Mouse (Mus musculus): ENCODE data around the gene Asphd1. TPM values are rescaled to one million over a fixed set of nuclear protein-coding genes. Genes with fewer than 3 reads are reported as not detected.

Asphd1 gene
- polyA plus RNA-seq, 2 experiments: not detected

DNA sequence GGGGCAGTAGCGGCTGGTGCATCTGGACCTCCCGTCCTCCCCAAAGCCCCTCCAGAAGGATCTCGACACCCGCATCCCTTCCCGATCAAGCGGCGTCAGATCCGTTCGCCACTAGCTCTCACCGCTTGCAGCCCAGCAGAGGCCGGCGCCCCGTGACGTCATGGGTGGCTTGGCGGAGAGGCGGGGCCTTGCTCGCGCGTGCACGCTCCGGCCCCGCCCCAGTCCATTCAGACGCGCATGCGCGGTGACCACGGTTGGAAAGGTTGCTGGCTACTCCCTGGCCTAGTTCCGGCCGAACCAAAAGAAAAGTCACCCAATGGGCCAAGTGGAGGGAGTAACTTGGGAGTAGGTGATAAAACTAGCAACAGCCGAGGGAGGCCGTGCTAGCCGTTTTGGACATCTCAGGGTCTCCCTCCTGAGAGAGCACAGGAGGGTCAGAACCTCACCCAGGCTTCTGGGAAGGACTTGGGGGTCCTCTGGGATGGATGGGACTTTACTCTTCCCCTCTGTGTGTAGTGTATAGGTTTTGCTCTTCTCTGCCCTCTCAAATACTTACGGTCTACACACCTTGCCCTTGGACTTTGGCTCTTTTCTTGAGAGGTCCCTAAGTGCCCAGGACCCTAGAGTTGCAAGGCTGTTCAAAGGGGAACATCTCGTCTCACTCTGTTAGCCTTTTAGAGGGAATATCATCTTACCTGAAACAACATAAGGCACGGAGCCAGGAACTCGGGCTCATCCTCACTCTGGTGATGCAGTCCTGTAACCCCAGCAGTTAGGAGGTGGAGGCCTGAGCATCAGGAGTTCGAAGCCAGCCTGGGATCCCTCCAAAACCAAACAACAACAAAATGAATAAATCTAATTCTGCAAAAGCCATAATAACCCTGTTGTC lies 51.0 kb downstream of the Asphd1 start:
- H3K36me3 ChIP-seq (replicated peaks; ENCODE audit: control insufficient read depth, insufficient read depth, low read depth): no peaks in the 10 kb centered on the region
- H3K4me2 ChIP-seq (ENCODE audit: low read depth): peak overlapping the region; percentile 96
- H3K9me3 ChIP-seq (ENCODE audit: control insufficient read depth, low read length): no peaks in the 10 kb centered on the region
- peaks cover 4 to 10% of the 10 kb centered on the region in 2 experiments for H3K4me1 ChIP-seq (replicated peaks; ENCODE audit: control insufficient read depth in 2 of 2, insufficient read depth in 2 of 2, low read length in 1 of 2)
- peak; percentile 94 for ATAC-seq (ENCODE audit: insufficient read depth)
- TF ChIP-seq EP300 (IDR thresholded peaks at IDR 0.05; ENCODE audit: low read depth): no peak
- TF ChIP-seq CTCF (IDR thresholded peaks at IDR 0.05; ENCODE audit: low read depth): no peak
- 10% methylated on average over 37 of the region's 37 CpGs for WGBS (ENCODE audit: insufficient replicate concordance)
- DNase-seq (ENCODE audit: low read depth in 3 of 3, low spot score in 3 of 3): peak; percentile 84 to 85 (median 84)
- H3K9ac ChIP-seq (replicated peaks): peak overlapping the region; percentile 87
- H3K4me3 ChIP-seq (ENCODE audit: insufficient read depth in 1 of 2, low read depth in 2 of 2, low read length in 2 of 2): peak overlapping the region; percentile 76 to 78
- H3K27me3 ChIP-seq (ENCODE audit: control insufficient read depth, insufficient read depth, low read length): no peaks in the 10 kb centered on the region
- peak overlapping the region; percentile 51 for H3K27ac ChIP-seq

DNA sequence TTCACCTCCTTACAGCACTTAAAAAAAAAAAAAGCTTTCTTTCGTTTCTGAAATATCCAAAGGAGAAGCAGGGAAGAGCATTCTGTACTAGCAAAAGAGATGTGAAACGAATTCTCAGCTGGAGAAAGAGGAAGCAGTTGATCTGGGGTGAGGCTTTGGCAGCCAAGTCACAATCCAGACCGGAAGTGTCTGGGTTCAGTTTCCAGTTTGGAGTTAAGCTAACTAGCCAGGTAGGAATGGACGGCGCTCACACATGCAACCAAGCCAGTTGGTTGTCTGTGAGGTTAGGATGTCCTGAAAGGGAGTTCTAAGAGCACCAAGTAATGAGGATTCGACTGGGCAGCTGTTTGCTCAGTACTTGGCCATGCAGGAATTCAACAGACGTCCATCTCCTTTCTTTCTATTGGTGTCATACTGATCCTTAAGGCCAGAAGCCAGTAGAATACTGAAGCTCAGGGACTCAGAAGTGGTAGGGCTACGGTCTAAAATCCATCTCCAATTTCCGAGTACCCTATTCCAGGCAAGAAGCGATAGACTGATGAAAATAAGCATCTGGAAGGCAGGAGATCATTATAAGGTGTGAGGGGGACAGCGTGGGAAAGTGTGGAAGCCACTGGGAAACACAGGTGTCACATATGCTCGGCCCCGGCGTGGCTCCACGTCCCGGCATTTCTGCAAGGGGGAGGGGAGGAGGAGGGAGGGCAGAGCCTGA lies 51.8 kb downstream of the Asphd1 start:
- H3K4me3 ChIP-seq (ENCODE audit: insufficient read depth in 1 of 2, low read depth in 2 of 2, low read length in 2 of 2): peak overlapping the region; percentile 76 to 78
- peaks cover 4 to 10% of the 10 kb centered on the region in 2 experiments for H3K4me1 ChIP-seq (replicated peaks; ENCODE audit: control insufficient read depth in 2 of 2, insufficient read depth in 2 of 2, low read length in 1 of 2)
- peak overlapping the region; percentile 41 for H3K27ac ChIP-seq
- 6% methylated on average over 16 of the region's 16 CpGs for WGBS (ENCODE audit: insufficient replicate concordance)
- no peaks in the 10 kb centered on the region for H3K36me3 ChIP-seq (replicated peaks; ENCODE audit: control insufficient read depth, insufficient read depth, low read depth)
- DNase-seq (ENCODE audit: low read depth in 3 of 3, low spot score in 3 of 3): peak in 1 of 3 experiments; percentile 37
- peak overlapping the region; percentile 96 for H3K4me2 ChIP-seq (ENCODE audit: low read depth)
- peak; percentile 75 for ATAC-seq (ENCODE audit: insufficient read depth)
- H3K9me3 ChIP-seq (ENCODE audit: control insufficient read depth, low read length): no peaks in the 10 kb centered on the region
- H3K9ac ChIP-seq (replicated peaks): peak overlapping the region; percentile 87
- no peaks in the 10 kb centered on the region for H3K27me3 ChIP-seq (ENCODE audit: control insufficient read depth, insufficient read depth, low read length)
- TF ChIP-seq EP300 (IDR thresholded peaks at IDR 0.05; ENCODE audit: low read depth) (0 out of 2 replicates have a peak, but pooled peaks have one; percentile 11), CTCF (IDR thresholded peaks at IDR 0.05; ENCODE audit: low read depth) (no peak)

DNA sequence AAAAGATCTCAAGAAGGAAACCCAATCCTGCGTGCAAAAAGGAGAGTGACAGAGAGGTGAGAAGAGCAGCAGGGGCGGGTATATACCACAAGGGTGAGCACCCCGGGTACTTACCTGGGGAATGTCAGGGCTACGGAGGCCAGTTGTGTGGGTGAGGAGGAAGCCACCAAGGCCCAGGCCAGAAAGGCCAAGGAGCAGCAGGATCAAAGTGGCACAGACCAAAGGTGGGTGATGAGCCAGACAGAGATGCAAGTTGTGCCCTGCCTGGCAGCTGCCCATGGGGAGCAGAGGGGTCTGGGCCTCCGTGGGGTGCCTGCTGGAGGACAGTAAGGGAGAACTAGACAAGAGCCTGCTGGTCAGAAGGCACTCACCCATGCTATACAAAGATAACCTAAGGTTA lies 52.5 kb downstream of the Asphd1 start:
- H3K4me1 ChIP-seq (replicated peaks; ENCODE audit: control insufficient read depth in 2 of 2, insufficient read depth in 2 of 2, low read length in 1 of 2): peaks cover 4 to 10% of the 10 kb centered on the region in 2 experiments
- DNase-seq (ENCODE audit: low read depth in 3 of 3, low spot score in 3 of 3) (no peak), ATAC-seq (ENCODE audit: insufficient read depth) (no peak)
- H3K36me3 ChIP-seq (replicated peaks; ENCODE audit: control insufficient read depth, insufficient read depth, low read depth): no peaks in the 10 kb centered on the region
- no peak overlapping the region for H3K4me3 ChIP-seq (ENCODE audit: insufficient read depth in 1 of 2, low read depth in 2 of 2, low read length in 2 of 2)
- 66% methylated on average over 5 of the region's 5 CpGs for WGBS (ENCODE audit: insufficient replicate concordance)
- H3K9ac ChIP-seq (replicated peaks): peak overlapping the region; percentile 87; the same call in 1 of the 2 replicates
- no peaks in the 10 kb centered on the region for H3K27me3 ChIP-seq (ENCODE audit: control insufficient read depth, insufficient read depth, low read length)
- H3K9me3 ChIP-seq (ENCODE audit: control insufficient read depth, low read length): no peaks in the 10 kb centered on the region
- no peak overlapping the region for H3K27ac ChIP-seq
- no peak for TF ChIP-seq CTCF (IDR thresholded peaks at IDR 0.05; ENCODE audit: low read depth)
- TF ChIP-seq EP300 (IDR thresholded peaks at IDR 0.05; ENCODE audit: low read depth): no peak
- peak overlapping the region; percentile 96 for H3K4me2 ChIP-seq (ENCODE audit: low read depth)

Other genes starting within 250 kb of the Asphd1 start
- 48.0 and 52.5 TPM in 2 replicates for gene Coro1a, start 241.8 kb downstream of the Asphd1 start, polyA plus RNA-seq (2012; rRNA removed)
- 65.6 and 81.5 TPM in 2 replicates for gene Coro1a, start 241.8 kb downstream of the Asphd1 start, polyA plus RNA-seq (2014; fragmentation: Nextera tagmentation; extraction: Ambion mirVana)
- 35.9 and 39.8 TPM in 2 replicates for gene Mapk3, start 190.0 kb downstream of the Asphd1 start, polyA plus RNA-seq (2012; rRNA removed)
- 14.4 and 15.5 TPM in 2 replicates for gene Mapk3, start 190.0 kb downstream of the Asphd1 start, polyA plus RNA-seq (2014; fragmentation: Nextera tagmentation; extraction: Ambion mirVana)
- gene Gdpd3, start 183.2 kb downstream of the Asphd1 start, polyA plus RNA-seq (2012; rRNA removed): 1.3 and 2.0 TPM in 2 replicates
- gene Gdpd3, start 183.2 kb downstream of the Asphd1 start, polyA plus RNA-seq (2014; fragmentation: Nextera tagmentation; extraction: Ambion mirVana): 0.27 and 0.59 TPM in 2 replicates
- gene Ypel3, start 172.6 kb downstream of the Asphd1 start, polyA plus RNA-seq (2012; rRNA removed): 69.9 and 74.2 TPM in 2 replicates
- gene Ypel3, start 172.6 kb downstream of the Asphd1 start, polyA plus RNA-seq (2014; fragmentation: Nextera tagmentation; extraction: Ambion mirVana): 76.0 and 83.3 TPM in 2 replicates
- 1.3 and 1.5 TPM in 2 replicates for gene Tbx6, start 168.1 kb downstream of the Asphd1 start, polyA plus RNA-seq (2012; rRNA removed)
- gene Tbx6, start 168.1 kb downstream of the Asphd1 start, polyA plus RNA-seq (2014; fragmentation: Nextera tagmentation; extraction: Ambion mirVana): 0.43 and 0.47 TPM in 2 replicates
- 81.8 and 83.2 TPM in 2 replicates for gene Ppp4c, start 157.1 kb downstream of the Asphd1 start, polyA plus RNA-seq (2012; rRNA removed)
- 105 and 117 TPM in 2 replicates for gene Ppp4c, start 157.1 kb downstream of the Asphd1 start, polyA plus RNA-seq (2014; fragmentation: Nextera tagmentation; extraction: Ambion mirVana)
- 0.19 and 0.24 TPM in 2 replicates for gene Fam57b, start 151.9 kb downstream of the Asphd1 start, polyA plus RNA-seq (2012; rRNA removed)
- not detected in 2 replicates for gene Fam57b, start 151.9 kb downstream of the Asphd1 start, polyA plus RNA-seq (2014; fragmentation: Nextera tagmentation; extraction: Ambion mirVana)
- not detected in 2 replicates for gene 4930451I11Rik, start 117.9 kb downstream of the Asphd1 start, polyA plus RNA-seq (2012; rRNA removed)
- gene 4930451I11Rik, start 117.9 kb downstream of the Asphd1 start, polyA plus RNA-seq (2014; fragmentation: Nextera tagmentation; extraction: Ambion mirVana): not detected in 2 replicates
- 0.02 TPM in 1 of 2 replicates, not detected in the other for gene Doc2a, start 102.2 kb downstream of the Asphd1 start, polyA plus RNA-seq (2012; rRNA removed)
- 0.18 TPM in 1 of 2 replicates, not detected in the other for gene Doc2a, start 102.2 kb downstream of the Asphd1 start, polyA plus RNA-seq (2014; fragmentation: Nextera tagmentation; extraction: Ambion mirVana)
- gene Hirip3, start 87.6 kb downstream of the Asphd1 start, polyA plus RNA-seq (2012; rRNA removed): 24.7 and 58.1 TPM in 2 replicates
- 5.2 and 5.6 TPM in 2 replicates for gene Hirip3, start 87.6 kb downstream of the Asphd1 start, polyA plus RNA-seq (2014; fragmentation: Nextera tagmentation; extraction: Ambion mirVana)
- 22.7 and 25.1 TPM in 2 replicates for gene Ino80e, start 87.2 kb downstream of the Asphd1 start, polyA plus RNA-seq (2012; rRNA removed)
- gene Ino80e, start 87.2 kb downstream of the Asphd1 start, polyA plus RNA-seq (2014; fragmentation: Nextera tagmentation; extraction: Ambion mirVana): 36.6 and 40.6 TPM in 2 replicates
- 16.2 and 16.3 TPM in 2 replicates for gene Taok2, start 64.9 kb downstream of the Asphd1 start, polyA plus RNA-seq (2012; rRNA removed)
- gene Taok2, start 64.9 kb downstream of the Asphd1 start, polyA plus RNA-seq (2014; fragmentation: Nextera tagmentation; extraction: Ambion mirVana): 6.3 and 7.0 TPM in 2 replicates
- 10.8 and 15.3 TPM in 2 replicates for gene Tmem219, start 26.7 kb downstream of the Asphd1 start, polyA plus RNA-seq (2012; rRNA removed)
- gene Tmem219, start 26.7 kb downstream of the Asphd1 start, polyA plus RNA-seq (2014; fragmentation: Nextera tagmentation; extraction: Ambion mirVana): 15.7 and 17.1 TPM in 2 replicates
- gene Kctd13, start 20.7 kb downstream of the Asphd1 start, polyA plus RNA-seq (2012; rRNA removed): 4.0 and 4.3 TPM in 2 replicates
- 3.0 and 4.8 TPM in 2 replicates for gene Kctd13, start 20.7 kb downstream of the Asphd1 start, polyA plus RNA-seq (2014; fragmentation: Nextera tagmentation; extraction: Ambion mirVana)
- 0.19 and 0.40 TPM in 2 replicates for gene Sez6l2, start 981 bp upstream of the Asphd1 start, polyA plus RNA-seq (2012; rRNA removed)
- not detected in 2 replicates for gene Sez6l2, start 981 bp upstream of the Asphd1 start, polyA plus RNA-seq (2014; fragmentation: Nextera tagmentation; extraction: Ambion mirVana)
- 36.4 and 45.9 TPM in 2 replicates for gene Cdipt, start 26.3 kb upstream of the Asphd1 start, polyA plus RNA-seq (2012; rRNA removed)
- 32.6 and 34.3 TPM in 2 replicates for gene Cdipt, start 26.3 kb upstream of the Asphd1 start, polyA plus RNA-seq (2014; fragmentation: Nextera tagmentation; extraction: Ambion mirVana)
- 0.18 and 0.52 TPM in 2 replicates for gene Cdiptos, start 26.5 kb upstream of the Asphd1 start, polyA plus RNA-seq (2012; rRNA removed)
- gene Cdiptos, start 26.5 kb upstream of the Asphd1 start, polyA plus RNA-seq (2014; fragmentation: Nextera tagmentation; extraction: Ambion mirVana): 0.20 and 0.64 TPM in 2 replicates
- 3.8 and 4.5 TPM in 2 replicates for gene Mvp, start 65.0 kb upstream of the Asphd1 start, polyA plus RNA-seq (2012; rRNA removed)
- gene Mvp, start 65.0 kb upstream of the Asphd1 start, polyA plus RNA-seq (2014; fragmentation: Nextera tagmentation; extraction: Ambion mirVana): 5.5 and 5.6 TPM in 2 replicates
- gene Pagr1b, start 66.9 kb upstream of the Asphd1 start, polyA plus RNA-seq (2012; rRNA removed): 0.10 and 0.30 TPM in 2 replicates
- not detected in 2 replicates for gene Pagr1b, start 66.9 kb upstream of the Asphd1 start, polyA plus RNA-seq (2014; fragmentation: Nextera tagmentation; extraction: Ambion mirVana)
- gene Pagr1a, start 67.8 kb upstream of the Asphd1 start, polyA plus RNA-seq (2012; rRNA removed): 8.0 and 15.2 TPM in 2 replicates
- 27.3 and 32.2 TPM in 2 replicates for gene Pagr1a, start 67.8 kb upstream of the Asphd1 start, polyA plus RNA-seq (2014; fragmentation: Nextera tagmentation; extraction: Ambion mirVana)
- gene Gm42742, start 71.5 kb upstream of the Asphd1 start, polyA plus RNA-seq (2012; rRNA removed): 7.5 and 15.7 TPM in 2 replicates
- 1.2 and 8.3 TPM in 2 replicates for gene Gm42742, start 71.5 kb upstream of the Asphd1 start, polyA plus RNA-seq (2014; fragmentation: Nextera tagmentation; extraction: Ambion mirVana)
- gene Prrt2, start 71.6 kb upstream of the Asphd1 start, polyA plus RNA-seq (2012; rRNA removed): 0.08 and 0.55 TPM in 2 replicates
- gene Prrt2, start 71.6 kb upstream of the Asphd1 start, polyA plus RNA-seq (2014; fragmentation: Nextera tagmentation; extraction: Ambion mirVana): 0.40 and 0.41 TPM in 2 replicates
- 91.4 and 97.5 TPM in 2 replicates for gene Maz, start 77.5 kb upstream of the Asphd1 start, polyA plus RNA-seq (2012; rRNA removed)
- gene Maz, start 77.5 kb upstream of the Asphd1 start, polyA plus RNA-seq (2014; fragmentation: Nextera tagmentation; extraction: Ambion mirVana): 27.3 and 37.4 TPM in 2 replicates
- gene Kif22, start 92.9 kb upstream of the Asphd1 start, polyA plus RNA-seq (2012; rRNA removed): 43.8 and 60.1 TPM in 2 replicates
- 101 and 112 TPM in 2 replicates for gene Kif22, start 92.9 kb upstream of the Asphd1 start, polyA plus RNA-seq (2014; fragmentation: Nextera tagmentation; extraction: Ambion mirVana)
- 0.08 and 0.11 TPM in 2 replicates for gene Zg16, start 137.7 kb upstream of the Asphd1 start, polyA plus RNA-seq (2012; rRNA removed)
- gene Zg16, start 137.7 kb upstream of the Asphd1 start, polyA plus RNA-seq (2014; fragmentation: Nextera tagmentation; extraction: Ambion mirVana): not detected in 2 replicates
- gene AI467606, start 141.8 kb upstream of the Asphd1 start, polyA plus RNA-seq (2012; rRNA removed): 5.3 and 6.4 TPM in 2 replicates
- gene AI467606, start 141.8 kb upstream of the Asphd1 start, polyA plus RNA-seq (2014; fragmentation: Nextera tagmentation; extraction: Ambion mirVana): 7.6 and 8.5 TPM in 2 replicates
- gene Qprt, start 172.6 kb upstream of the Asphd1 start, polyA plus RNA-seq (2012; rRNA removed): 35.6 and 35.9 TPM in 2 replicates
- gene Qprt, start 172.6 kb upstream of the Asphd1 start, polyA plus RNA-seq (2014; fragmentation: Nextera tagmentation; extraction: Ambion mirVana): 48.6 and 49.2 TPM in 2 replicates
- gene Spn, start 188.2 kb upstream of the Asphd1 start, polyA plus RNA-seq (2012; rRNA removed): 8.0 and 10.8 TPM in 2 replicates
- 7.9 and 8.0 TPM in 2 replicates for gene Spn, start 188.2 kb upstream of the Asphd1 start, polyA plus RNA-seq (2014; fragmentation: Nextera tagmentation; extraction: Ambion mirVana)
- 17.6 and 27.6 TPM in 2 replicates for gene Cd2bp2, start 246.5 kb upstream of the Asphd1 start, polyA plus RNA-seq (2012; rRNA removed)
- gene Cd2bp2, start 246.5 kb upstream of the Asphd1 start, polyA plus RNA-seq (2014; fragmentation: Nextera tagmentation; extraction: Ambion mirVana): 17.4 and 18.4 TPM in 2 replicates

All from liver, embryonic 14.5 days (tissue).